Mouse (Mus musculus): ENCODE measurements around the gene Tmem270. TPM values are rescaled to one million over a fixed set of nuclear protein-coding genes. Genes with fewer than 3 reads are reported as not detected.

Tmem270 gene
- total and polyA plus RNA-seq, 2 experiments = not detected

DNA sequence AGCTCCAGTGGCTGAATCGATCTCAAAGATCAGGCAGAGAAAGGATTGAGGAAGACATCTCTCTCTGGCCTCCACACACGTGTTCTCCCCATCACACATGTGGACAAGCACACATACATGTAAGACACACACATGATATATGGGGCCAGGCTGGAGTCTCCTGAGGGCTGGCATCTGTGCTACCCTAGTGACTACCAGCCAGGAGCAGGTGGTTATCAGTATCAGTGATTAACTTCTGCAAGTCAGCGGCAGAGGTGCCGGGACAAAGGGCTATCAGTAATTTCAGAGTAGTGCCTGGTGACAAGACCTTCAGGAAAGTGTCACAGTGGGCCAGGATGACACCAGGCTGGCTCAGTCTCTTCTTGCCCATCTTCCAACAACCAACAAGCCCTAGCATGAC, 7.2 kb upstream of the Tmem270 start:
- no peaks in the 10 kb centered on the region for H3K36me3 ChIP-seq (ENCODE audit: control insufficient read depth, insufficient read depth, low read length)
- DNase-seq (ENCODE audit: extremely low read depth, low read depth, low spot score) = no peak
- no peak overlapping the region for H3K9ac ChIP-seq (ENCODE audit: low read depth, low read length)
- no peak for TF ChIP-seq POLR2A (IDR thresholded peaks at IDR 0.05; ENCODE audit: extremely low read depth, insufficient read depth, low read length)
- TF ChIP-seq CTCF (IDR thresholded peaks at IDR 0.05; ENCODE audit: low read depth, low read length) = no peak
- no peaks in the 10 kb centered on the region; the same call in 1 of the 2 replicates for H3K27me3 ChIP-seq (ENCODE audit: control insufficient read depth, insufficient read depth, low read length)
- no peaks in the 10 kb centered on the region for H3K4me1 ChIP-seq (ENCODE audit: control insufficient read depth, insufficient read depth, low read length)
- no peaks in the 10 kb centered on the region for H3K79me2 ChIP-seq (ENCODE audit: control insufficient read depth, insufficient read depth, low read length)
- H3K4me3 ChIP-seq (ENCODE audit: insufficient read depth, low read depth, low read length) = no peak overlapping the region
- 71% methylated on average over 4 of the region's 4 CpGs for WGBS
- no peak overlapping the region for H3K27ac ChIP-seq (replicated peaks; ENCODE audit: insufficient read depth, low read depth, low read length)

DNA sequence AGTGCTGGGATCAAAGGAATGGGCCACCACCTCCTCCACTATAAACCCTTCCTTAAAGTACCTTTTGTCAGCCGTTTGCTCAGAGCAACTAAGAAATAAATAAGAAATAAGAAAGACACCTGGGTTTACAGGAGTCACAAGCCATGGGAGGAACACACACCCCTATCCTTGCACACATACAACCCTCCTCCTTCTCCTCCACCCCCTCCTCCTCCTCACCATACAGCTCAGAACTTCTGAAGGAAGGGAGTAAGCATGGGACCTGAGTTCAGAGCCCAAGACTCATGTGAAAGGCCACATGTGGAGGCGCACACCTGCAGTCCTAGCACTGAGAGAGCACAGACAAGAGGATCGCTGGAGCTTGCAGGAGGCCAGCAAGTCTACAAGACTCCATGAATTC, 6.8 kb upstream of the Tmem270 start:
- no peak overlapping the region for H3K9ac ChIP-seq (ENCODE audit: low read depth, low read length)
- H3K27ac ChIP-seq (replicated peaks; ENCODE audit: insufficient read depth, low read depth, low read length) = no peak overlapping the region
- H3K4me3 ChIP-seq (ENCODE audit: insufficient read depth, low read depth, low read length) = no peak overlapping the region
- H3K36me3 ChIP-seq (ENCODE audit: control insufficient read depth, insufficient read depth, low read length) = no peaks in the 10 kb centered on the region
- H3K4me1 ChIP-seq (ENCODE audit: control insufficient read depth, insufficient read depth, low read length) = no peaks in the 10 kb centered on the region
- TF ChIP-seq CTCF (IDR thresholded peaks at IDR 0.05; ENCODE audit: low read depth, low read length) = no peak
- TF ChIP-seq POLR2A (IDR thresholded peaks at IDR 0.05; ENCODE audit: extremely low read depth, insufficient read depth, low read length) = no peak
- H3K27me3 ChIP-seq (ENCODE audit: control insufficient read depth, insufficient read depth, low read length) = no peaks in the 10 kb centered on the region; the same call in 1 of the 2 replicates
- no peak for DNase-seq (ENCODE audit: extremely low read depth, low read depth, low spot score)
- 78% methylated on average over 3 of the region's 3 CpGs for WGBS
- no peaks in the 10 kb centered on the region for H3K79me2 ChIP-seq (ENCODE audit: control insufficient read depth, insufficient read depth, low read length)

DNA sequence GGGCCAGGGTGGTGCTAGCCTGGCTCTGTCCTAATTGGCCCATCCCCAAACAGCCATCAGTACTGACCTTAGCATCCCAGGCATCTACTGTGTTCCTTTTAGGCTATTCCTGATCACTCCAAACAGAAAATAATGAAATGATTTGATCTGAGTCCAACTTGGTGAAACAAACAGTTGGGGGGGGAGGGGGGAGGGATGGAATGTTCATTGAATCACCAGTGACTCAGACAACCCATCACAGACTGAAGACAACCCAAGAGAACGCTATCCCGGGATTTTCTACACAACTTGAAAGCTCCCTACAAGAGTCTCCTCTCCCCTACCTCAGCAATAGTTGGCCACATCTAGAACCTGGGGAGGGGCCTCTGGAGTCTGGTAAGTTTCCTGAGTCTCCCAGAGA, 5.4 kb upstream of the Tmem270 start:
- WGBS = 86% methylated on average over 2 of the region's 2 CpGs
- no peaks in the 10 kb centered on the region for H3K36me3 ChIP-seq (ENCODE audit: control insufficient read depth, insufficient read depth, low read length)
- DNase-seq (ENCODE audit: extremely low read depth, low read depth, low spot score) = no peak
- H3K4me1 ChIP-seq (ENCODE audit: control insufficient read depth, insufficient read depth, low read length) = no peaks in the 10 kb centered on the region
- H3K79me2 ChIP-seq (ENCODE audit: control insufficient read depth, insufficient read depth, low read length) = no peaks in the 10 kb centered on the region
- no peak overlapping the region for H3K4me3 ChIP-seq (ENCODE audit: insufficient read depth, low read depth, low read length)
- no peak overlapping the region for H3K9ac ChIP-seq (ENCODE audit: low read depth, low read length)
- no peak overlapping the region for H3K27ac ChIP-seq (replicated peaks; ENCODE audit: insufficient read depth, low read depth, low read length)
- no peaks in the 10 kb centered on the region; the same call in 1 of the 2 replicates for H3K27me3 ChIP-seq (ENCODE audit: control insufficient read depth, insufficient read depth, low read length)
- TF ChIP-seq CTCF (IDR thresholded peaks at IDR 0.05; ENCODE audit: low read depth, low read length) (no peak), POLR2A (IDR thresholded peaks at IDR 0.05; ENCODE audit: extremely low read depth, insufficient read depth, low read length) (no peak)

DNA sequence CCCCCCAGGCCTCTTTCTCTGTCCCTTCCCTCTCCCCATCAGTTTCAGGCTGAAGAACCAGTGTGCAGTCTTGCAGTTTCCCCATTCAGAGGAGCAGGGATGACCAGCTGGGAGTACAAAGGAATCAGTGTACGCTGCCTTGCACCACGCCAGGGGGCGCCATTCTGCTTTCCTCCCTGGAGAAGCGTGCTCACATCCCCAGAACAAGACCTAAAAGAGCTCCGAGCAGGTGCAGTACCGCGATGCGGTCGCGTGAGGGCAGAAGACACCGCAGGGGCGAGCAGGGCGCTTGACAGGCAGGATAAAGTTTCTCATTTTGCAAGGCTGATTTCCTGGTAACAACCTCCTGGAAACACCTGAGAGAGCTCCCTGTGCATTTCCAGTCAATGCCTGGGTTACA, 602 bp upstream of the Tmem270 start:
- no peak overlapping the region for H3K4me3 ChIP-seq (ENCODE audit: insufficient read depth, low read depth, low read length)

DNA sequence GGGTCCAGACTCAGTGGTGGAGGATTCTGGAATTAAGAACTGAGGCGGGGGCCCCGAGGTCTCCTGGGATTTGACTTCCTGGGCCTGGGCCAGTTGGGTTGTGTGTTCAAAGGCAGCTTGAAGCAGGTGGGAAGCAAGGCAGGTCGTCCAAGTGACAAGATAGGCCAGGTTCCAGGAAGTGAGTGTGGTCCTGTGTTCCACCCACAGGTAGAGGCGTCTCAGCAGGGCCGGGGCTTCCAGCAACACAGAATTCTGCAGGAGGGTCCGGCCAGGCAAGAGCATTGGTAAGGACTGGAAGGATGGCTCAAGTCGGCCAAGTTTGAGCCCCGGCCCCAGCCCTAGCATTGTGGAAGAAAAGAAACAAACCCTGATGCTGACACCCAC, 4.9 kb downstream of the Tmem270 start:
- Histone ChIP-seq H3K9ac (ENCODE audit: low read depth, low read length) (no peak overlapping the region), H3K27me3 (ENCODE audit: control insufficient read depth, insufficient read depth, low read length) (no peaks in the 10 kb centered on the region), H3K79me2 (ENCODE audit: control insufficient read depth, insufficient read depth, low read length) (no peaks in the 10 kb centered on the region), H3K4me3 (ENCODE audit: insufficient read depth, low read depth, low read length) (no peak overlapping the region), H3K36me3 (ENCODE audit: control insufficient read depth, insufficient read depth, low read length) (no peaks in the 10 kb centered on the region), H3K4me1 (ENCODE audit: control insufficient read depth, insufficient read depth, low read length) (no peaks in the 10 kb centered on the region), H3K27ac (replicated peaks; ENCODE audit: insufficient read depth, low read depth, low read length) (no peak overlapping the region)
- no peak for DNase-seq (ENCODE audit: extremely low read depth, low read depth, low spot score)
- TF ChIP-seq CTCF (IDR thresholded peaks at IDR 0.05; ENCODE audit: low read depth, low read length) = no peak
- no peak for TF ChIP-seq POLR2A (IDR thresholded peaks at IDR 0.05; ENCODE audit: extremely low read depth, insufficient read depth, low read length)
- 63% methylated on average over 8 of the region's 8 CpGs for WGBS

More for the DNA sequence above, 602 bp upstream of the Tmem270 start:
- peak; percentile 81 for DNase-seq (ENCODE audit: extremely low read depth, low read depth, low spot score)
- WGBS = under 1% methylated on average over 13 of the region's 13 CpGs
- Histone ChIP-seq H3K9ac (ENCODE audit: low read depth, low read length) (no peak overlapping the region), H3K36me3 (ENCODE audit: control insufficient read depth, insufficient read depth, low read length) (no peaks in the 10 kb centered on the region), H3K27me3 (ENCODE audit: control insufficient read depth, insufficient read depth, low read length) (no peaks in the 10 kb centered on the region), H3K4me1 (ENCODE audit: control insufficient read depth, insufficient read depth, low read length) (no peaks in the 10 kb centered on the region), H3K27ac (replicated peaks; ENCODE audit: insufficient read depth, low read depth, low read length) (no peak overlapping the region), H3K79me2 (ENCODE audit: control insufficient read depth, insufficient read depth, low read length) (no peaks in the 10 kb centered on the region)
- TF ChIP-seq POLR2A (IDR thresholded peaks at IDR 0.05; ENCODE audit: extremely low read depth, insufficient read depth, low read length) (no peak), CTCF (IDR thresholded peaks at IDR 0.05; ENCODE audit: low read depth, low read length) (peak; percentile 99)

DNA sequence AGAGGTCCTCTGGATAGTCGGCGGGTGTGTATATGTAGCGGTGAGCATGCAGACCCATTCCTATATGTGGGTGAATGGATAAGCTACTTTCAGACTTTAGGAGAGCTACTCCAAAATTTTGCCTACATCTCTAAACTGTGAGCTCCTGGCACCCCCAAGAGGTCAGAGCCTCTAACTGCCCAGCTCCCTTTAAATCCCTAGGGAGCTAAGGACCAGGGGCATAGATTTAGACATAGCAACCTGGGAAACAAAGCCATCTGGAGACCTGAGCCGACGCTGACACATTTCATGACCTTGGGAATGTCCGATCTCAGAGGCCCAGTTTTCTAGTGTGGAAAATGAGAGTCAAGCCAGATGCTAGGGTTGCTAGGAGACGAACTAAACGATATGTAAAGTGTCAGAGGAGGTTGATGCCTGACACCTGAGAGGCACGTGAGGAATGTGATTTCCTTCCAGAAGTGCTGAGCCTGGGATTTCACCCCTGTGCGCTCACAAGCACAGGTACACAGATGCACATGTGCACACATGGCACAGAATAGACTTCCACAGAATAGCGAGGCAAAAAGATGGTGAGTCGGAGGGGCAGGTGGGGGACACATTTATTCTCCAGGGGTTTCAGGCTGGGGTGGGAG, 5.4 kb downstream of the Tmem270 start:
- Histone ChIP-seq H3K27ac (replicated peaks; ENCODE audit: insufficient read depth, low read depth, low read length) (no peak overlapping the region), H3K9ac (ENCODE audit: low read depth, low read length) (no peak overlapping the region), H3K4me3 (ENCODE audit: insufficient read depth, low read depth, low read length) (no peak overlapping the region), H3K79me2 (ENCODE audit: control insufficient read depth, insufficient read depth, low read length) (no peaks in the 10 kb centered on the region), H3K36me3 (ENCODE audit: control insufficient read depth, insufficient read depth, low read length) (no peaks in the 10 kb centered on the region), H3K27me3 (ENCODE audit: control insufficient read depth, insufficient read depth, low read length) (no peaks in the 10 kb centered on the region), H3K4me1 (ENCODE audit: control insufficient read depth, insufficient read depth, low read length) (no peaks in the 10 kb centered on the region)
- TF ChIP-seq CTCF (IDR thresholded peaks at IDR 0.05; ENCODE audit: low read depth, low read length) (peak; percentile 65), POLR2A (IDR thresholded peaks at IDR 0.05; ENCODE audit: extremely low read depth, insufficient read depth, low read length) (no peak)
- peak; percentile 30 for DNase-seq (ENCODE audit: extremely low read depth, low read depth, low spot score)
- 44% methylated on average over 12 of the region's 12 CpGs for WGBS
